Mouse (Mus musculus): Measurements from ENCODE around the gene Klrb1c.
"Not testable (repeated sequence)": the region's sequence is repeated elsewhere in the genome, so short reads cannot be mapped to it uniquely, and the experiment has no call there.

Gene Klrb1c

GRCm38 (mm10) chr6:128755402-128755763 is 33.6 kb downstream of the Klrb1c start:
- DNase-seq (ENCODE audit: low spot score), result not testable (repeated sequence)

- not testable (repeated sequence) for DNase-seq (ENCODE audit: low spot score)
Measured at GRCm38 (mm10) chr6:128754748-128755401, 34.1 kb downstream of the Klrb1c start.

DNA sequence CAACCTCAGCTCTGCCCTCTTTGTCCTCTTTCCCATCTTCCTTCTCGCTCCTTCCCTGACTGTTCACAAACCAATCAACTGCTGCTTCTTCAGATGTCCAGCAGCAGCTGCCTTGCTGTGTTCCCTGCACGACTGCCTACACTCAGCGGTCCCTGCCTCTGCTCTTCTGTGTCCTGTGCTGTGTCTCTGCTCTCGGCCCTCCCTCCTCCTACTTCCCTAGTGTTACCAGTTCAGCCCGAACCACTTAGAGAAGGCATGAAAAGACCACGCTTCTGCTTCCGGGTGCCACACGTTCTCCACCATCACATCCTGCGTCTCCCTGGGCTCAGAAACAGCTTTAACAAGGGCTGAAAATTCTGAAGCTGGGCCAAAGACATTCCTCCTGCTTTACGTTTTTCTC is 34.8 kb downstream of the Klrb1c start:
- not testable (repeated sequence) for DNase-seq (ENCODE audit: low spot score)

DNA sequence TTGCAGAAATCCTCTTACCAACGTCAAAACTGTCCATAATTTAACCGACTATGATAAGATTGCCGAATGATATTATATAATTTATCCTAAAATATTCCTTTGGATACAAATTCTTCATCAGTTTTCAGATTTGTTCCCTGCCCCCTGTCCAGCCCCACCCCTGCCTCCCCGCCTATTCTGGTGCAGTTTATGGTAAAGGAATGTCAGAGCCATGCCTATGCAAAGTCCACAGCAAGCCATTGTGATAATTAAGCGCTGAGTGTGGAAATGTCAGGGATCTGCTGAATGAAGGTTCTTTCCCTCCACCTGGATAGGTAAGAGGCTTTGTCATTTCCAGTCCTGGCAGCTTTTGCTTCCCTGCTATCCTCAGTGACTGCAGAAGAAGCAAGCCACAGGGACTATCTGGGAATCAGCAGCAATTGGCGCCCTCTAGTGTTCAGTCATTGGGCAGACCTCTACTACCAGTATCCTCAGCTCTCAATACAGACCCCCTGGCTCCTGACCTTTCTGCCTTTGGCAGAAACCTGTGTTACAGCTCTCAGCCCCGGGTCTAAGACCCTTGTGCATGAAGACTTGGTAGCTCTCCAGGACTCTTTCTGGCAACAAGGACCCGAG is 35.3 kb downstream of the Klrb1c start:
- peak; percentile 93 for DNase-seq (ENCODE audit: low spot score)

DNA sequence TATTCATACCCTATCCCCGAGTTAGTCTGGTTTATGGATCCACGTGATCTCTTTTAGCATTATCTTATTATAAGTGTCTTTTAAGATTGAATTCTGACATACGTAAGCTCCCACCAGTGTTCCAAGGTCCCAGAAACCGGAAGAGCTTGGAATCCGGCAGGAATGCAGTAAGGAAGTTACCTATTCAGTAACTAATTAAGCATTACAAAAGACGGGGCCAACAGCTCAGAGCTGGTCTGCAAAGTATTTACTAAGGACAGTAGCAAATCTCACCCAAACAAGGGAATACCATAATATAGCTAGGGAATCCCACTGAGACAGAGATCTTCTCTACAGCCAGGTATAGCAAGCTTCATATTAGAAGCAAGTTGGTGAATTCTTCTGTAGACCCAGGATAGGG is 42.0 kb downstream of the Klrb1c start:
- DNase-seq (ENCODE audit: low spot score), result not testable (repeated sequence)

- DNase-seq (ENCODE audit: low spot score), result no peak
Measured at GRCm38 (mm10) chr6:128737445-128737844, 51.6 kb downstream of the Klrb1c start.

- DNase-seq (ENCODE audit: low spot score), result peak; percentile 22
Measured at GRCm38 (mm10) chr6:128736100-128736499, 52.9 kb downstream of the Klrb1c start.

- DNase-seq (ENCODE audit: low spot score), result no peak
Measured at GRCm38 (mm10) chr6:128734896-128735295, 54.1 kb downstream of the Klrb1c start.

GRCm38 (mm10) chr6:128733908-128734679 is 54.9 kb downstream of the Klrb1c start:
- no peak for DNase-seq (ENCODE audit: low spot score)

GRCm38 (mm10) chr6:128732032-128732431 is 57.0 kb downstream of the Klrb1c start:
- no peak for DNase-seq (ENCODE audit: low spot score)
